Mouse (Mus musculus) lung, embryonic 16.5 days (tissue): ENCODE data around the gene Nfkbiz. TPM values are rescaled to one million over a fixed set of nuclear protein-coding genes. Genes with fewer than 3 reads are reported as not detected.

ENCODE experiments used
- ATAC-seq: fragments of 200-750 bp; cut with Nextera tagmentation; 2 replicates; pipeline ENCODE4 v1.8.0; 2017; ENCODE audit warnings: low read depth, mild to moderate bottlenecking, moderate library complexity
- H3K27ac ChIP-seq: fragments of 300-500 bp; sonication (generic); 2 replicates; pipeline ENCODE4 v1.5.1; 2014; ENCODE audit warnings: mild to moderate bottlenecking, control low read depth, low read length
- H3K27me3 ChIP-seq: fragments of 300-500 bp; sonication (generic); 2 replicates; pipeline ENCODE4 v1.6.1; 2014; ENCODE audit warnings: low read depth, low read length, mixed read lengths; ENCODE audit not compliant: control insufficient read depth, insufficient read depth
- H3K36me3 ChIP-seq: fragments of 300-500 bp; sonication (generic); 2 replicates; pipeline ENCODE4 v1.6.1; 2014; ENCODE audit warnings: low read length; ENCODE audit not compliant: control insufficient read depth, insufficient read depth
- H3K4me1 ChIP-seq: fragments of 300-500 bp; sonication (generic); replicated peaks from 2 replicates; pipeline ENCODE4 v1.6.1; 2014; ENCODE audit warnings: low read length, mixed read lengths; ENCODE audit not compliant: control insufficient read depth, insufficient read depth
- H3K4me2 ChIP-seq: fragments of 300-500 bp; sonication (generic); 2 replicates; pipeline ENCODE4 v1.6.1; 2014; ENCODE audit warnings: low read depth, low read length, control low read depth
- H3K4me3 ChIP-seq: fragments of 300-500 bp; sonication (generic); 2 replicates; pipeline ENCODE4 v1.5.1; 2014; ENCODE audit warnings: mild to moderate bottlenecking, low read length, control low read depth
- H3K9ac ChIP-seq: fragments of 300-500 bp; sonication (generic); 2 replicates; pipeline ENCODE4 v1.6.1; 2014; ENCODE audit warnings: low read length, control low read depth
- H3K9me3 ChIP-seq: fragments of 300-500 bp; sonication (generic); 2 replicates; pipeline ENCODE4 v1.6.1; 2016; ENCODE audit warnings: low read length; ENCODE audit not compliant: control insufficient read depth
- WGBS: fragments of 180-500 bp; shearing (Covaris S2); extraction: QIAGEN DNeasy Blood & Tissue Kit; methylation state at CpG from one replicate; pipeline ENCODE4 v1.1.7; 2014; 5-methylcytosine and 5-hydroxymethylcytosine counted together
- polyA plus RNA-seq: library from polyadenylated mRNA; unstranded; fragments of >200 nt; fragmentation: Nextera tagmentation; extraction: Ambion mirVana; gene quantifications from 2 replicates; pipeline ENCODE4 v1.2.1, GENCODE M21; 2015

Gene Nfkbiz
- polyA plus RNA-seq, 1 experiment from 2014 or later: 10.4 TPM

- Histone ChIP-seq H3K4me2 (no peak overlapping the region), H3K9me3 (no peaks in the 10 kb centered on the region), H3K4me1 (peaks cover 33% of the 10 kb centered on the region), H3K27ac (no peak overlapping the region), H3K36me3 (peaks cover 69% of the 10 kb centered on the region), H3K4me3 (no peak overlapping the region), H3K27me3 (no peaks in the 10 kb centered on the region), H3K9ac (no peak overlapping the region)
- WGBS: 63% methylated on average over 6 of the region's 6 CpGs
- peak; percentile 80 for ATAC-seq
These were observed 24.0 kb downstream of the Nfkbiz start for GRCm38 (mm10) chr16:55814686-55815085.

GRCm38 (mm10) chr16:55813916-55814315, 24.8 kb downstream of the Nfkbiz start:
- 86% methylated on average over 15 of the region's 15 CpGs for WGBS
- H3K4me1 ChIP-seq: peaks cover 25% of the 10 kb centered on the region
- no peak overlapping the region for H3K9ac ChIP-seq
- no peak for ATAC-seq
- no peaks in the 10 kb centered on the region for H3K9me3 ChIP-seq
- peaks cover 69% of the 10 kb centered on the region for H3K36me3 ChIP-seq
- H3K27me3 ChIP-seq: no peaks in the 10 kb centered on the region
- H3K4me3 ChIP-seq: no peak overlapping the region
- H3K4me2 ChIP-seq: no peak overlapping the region
- H3K27ac ChIP-seq: no peak overlapping the region

GRCm38 (mm10) chr16:55811792-55812191, 26.9 kb downstream of the Nfkbiz start:
- no peaks in the 10 kb centered on the region for H3K9me3 ChIP-seq
- ATAC-seq: no peak
- H3K4me1 ChIP-seq: peaks cover 19% of the 10 kb centered on the region
- H3K4me3 ChIP-seq: no peak overlapping the region
- WGBS: 80% methylated on average over 6 of the region's 6 CpGs
- H3K27ac ChIP-seq: no peak overlapping the region
- H3K4me2 ChIP-seq: no peak overlapping the region
- H3K9ac ChIP-seq: no peak overlapping the region
- peaks cover 56% of the 10 kb centered on the region for H3K36me3 ChIP-seq
- no peaks in the 10 kb centered on the region for H3K27me3 ChIP-seq

GRCm38 (mm10) chr16:55809779-55810514, 28.8 kb downstream of the Nfkbiz start:
- H3K4me3 ChIP-seq: no peak overlapping the region
- no peaks in the 10 kb centered on the region for H3K9me3 ChIP-seq
- H3K4me2 ChIP-seq: no peak overlapping the region
- H3K36me3 ChIP-seq: peaks cover 37% of the 10 kb centered on the region
- no peaks in the 10 kb centered on the region for H3K27me3 ChIP-seq
- 91% methylated on average over 9 of the region's 9 CpGs for WGBS
- H3K4me1 ChIP-seq: peaks cover 10% of the 10 kb centered on the region
- no peak overlapping the region for H3K9ac ChIP-seq
- no peak for ATAC-seq
- no peak overlapping the region for H3K27ac ChIP-seq

GRCm38 (mm10) chr16:55809345-55809744, 29.4 kb downstream of the Nfkbiz start:
- Histone ChIP-seq H3K9me3 (no peaks in the 10 kb centered on the region), H3K27me3 (no peaks in the 10 kb centered on the region), H3K36me3 (peaks cover 31% of the 10 kb centered on the region), H3K4me3 (no peak overlapping the region), H3K4me2 (no peak overlapping the region), H3K4me1 (peaks cover 8% of the 10 kb centered on the region), H3K9ac (no peak overlapping the region), H3K27ac (no peak overlapping the region)
- no peak for ATAC-seq
- 93% methylated on average over 6 of the region's 6 CpGs for WGBS

GRCm38 (mm10) chr16:55807505-55807932, 31.2 kb downstream of the Nfkbiz start:
- WGBS: 23% methylated on average over 6 of the region's 6 CpGs
- peak; percentile 93 for ATAC-seq
- Histone ChIP-seq H3K9ac (no peak overlapping the region), H3K36me3 (peaks cover 16% of the 10 kb centered on the region), H3K4me2 (no peak overlapping the region), H3K27ac (no peak overlapping the region), H3K27me3 (no peaks in the 10 kb centered on the region), H3K9me3 (no peaks in the 10 kb centered on the region), H3K4me1 (peaks cover 6% of the 10 kb centered on the region), H3K4me3 (no peak overlapping the region)

- Histone ChIP-seq H3K4me1 (peaks cover 6% of the 10 kb centered on the region), H3K27me3 (no peaks in the 10 kb centered on the region), H3K4me3 (no peak overlapping the region), H3K9me3 (no peaks in the 10 kb centered on the region), H3K9ac (no peak overlapping the region), H3K4me2 (no peak overlapping the region), H3K36me3 (no peaks in the 10 kb centered on the region), H3K27ac (no peak overlapping the region)
- WGBS: 73% methylated on average over 1 of the region's 1 CpGs
- ATAC-seq: no peak
These were observed 33.9 kb downstream of the Nfkbiz start for GRCm38 (mm10) chr16:55804799-55805198.

GRCm38 (mm10) chr16:55801629-55802028, 37.1 kb downstream of the Nfkbiz start:
- 23% methylated on average over 1 of the region's 1 CpGs for WGBS
- no peak overlapping the region for H3K4me3 ChIP-seq
- no peaks in the 10 kb centered on the region for H3K27me3 ChIP-seq
- ATAC-seq: no peak
- H3K27ac ChIP-seq: no peak overlapping the region
- peaks cover 5% of the 10 kb centered on the region; the same call in 1 of the 2 replicates for H3K4me1 ChIP-seq
- no peak overlapping the region for H3K4me2 ChIP-seq
- H3K36me3 ChIP-seq: no peaks in the 10 kb centered on the region
- no peaks in the 10 kb centered on the region for H3K9me3 ChIP-seq
- H3K9ac ChIP-seq: no peak overlapping the region

- no peaks in the 10 kb centered on the region for H3K9me3 ChIP-seq
- no peaks in the 10 kb centered on the region for H3K36me3 ChIP-seq
- 50% methylated on average over 7 of the region's 7 CpGs for WGBS
- no peak overlapping the region for H3K4me2 ChIP-seq
- peak; percentile 96 for ATAC-seq
- H3K27ac ChIP-seq: no peak overlapping the region
- H3K9ac ChIP-seq: no peak overlapping the region
- H3K4me1 ChIP-seq: peaks cover 5% of the 10 kb centered on the region; the same call in 1 of the 2 replicates
- H3K4me3 ChIP-seq: no peak overlapping the region
- no peaks in the 10 kb centered on the region for H3K27me3 ChIP-seq
These were observed 39.9 kb downstream of the Nfkbiz start for GRCm38 (mm10) chr16:55798845-55799244.
